Mouse (Mus musculus) MEL (cell line): ENCODE data around the gene Olfr452.

Experiments used
- POLR2A ChIP-seq, 2 experiments: IDR thresholded peaks; 2 replicates each; pipeline ENCODE4 v1.6.1; 2011 to 2012; ENCODE audit warnings: low read length in 2 of 2, mild to moderate bottlenecking in 2 of 2, control low read depth in 1 of 2, improper control_type of control experiment in 1 of 2, low read depth in 1 of 2, moderate library complexity in 1 of 2; ENCODE audit not compliant: control insufficient read depth in 1 of 2, insufficient read depth in 1 of 2, poor library complexity in 1 of 2
- ZMIZ1 ChIP-seq: IDR thresholded peaks from 2 replicates; pipeline ENCODE4 v1.6.1; 2012; ENCODE audit warnings: low read depth, mild to moderate bottlenecking, inconsistent platforms, low read length, improper control_type of control experiment, moderate library complexity

GRCm38 (mm10) chr6:42777066-42777465 lies 7.8 kb upstream of the Olfr452 start:
- TF ChIP-seq POLR2A (IDR thresholded peaks at IDR 0.05; ENCODE audit: control insufficient read depth in 1 of 2, insufficient read depth in 1 of 2, low read depth in 1 of 2, low read length in 2 of 2, poor library complexity in 1 of 2) (no peak), ZMIZ1 (no peak)
